Mouse (Mus musculus) retina, adult 2 months (tissue): ENCODE data around the gene Rab20.
"Not testable (repeated sequence)": the region's sequence is repeated elsewhere in the genome, so short reads cannot be mapped to it uniquely, and the experiment has no call there.

Source experiments
- DNase-seq: peaks from one replicate; pipeline ENCODE4 v3.0.0-alpha.2; 2012; ENCODE audit warnings: low read depth, low spot score

Gene Rab20

GRCm38 (mm10) chr8:11481876-11482275 is 3.4 kb upstream of the Rab20 start:
- no peak for DNase-seq

- DNase-seq: no peak
These were observed 1.1 kb upstream of the Rab20 start for GRCm38 (mm10) chr8:11479591-11479990.

- no peak for DNase-seq
These were observed 457 bp upstream of the Rab20 start for GRCm38 (mm10) chr8:11478807-11479527.

GRCm38 (mm10) chr8:11477178-11477553 is 1.3 kb downstream of the Rab20 start:
- DNase-seq: no peak

- no peak for DNase-seq
These were observed 2.0 kb downstream of the Rab20 start for GRCm38 (mm10) chr8:11476338-11477177.

GRCm38 (mm10) chr8:11475876-11476275 is 2.6 kb downstream of the Rab20 start:
- DNase-seq: no peak

GRCm38 (mm10) chr8:11475397-11475796 is 3.1 kb downstream of the Rab20 start:
- DNase-seq: no peak

- no peak for DNase-seq
These were observed 5.4 kb downstream of the Rab20 start for GRCm38 (mm10) chr8:11473072-11473471.

GRCm38 (mm10) chr8:11471309-11471708 is 7.2 kb downstream of the Rab20 start:
- DNase-seq: no peak

- DNase-seq: no peak
These were observed 7.8 kb downstream of the Rab20 start for GRCm38 (mm10) chr8:11470694-11471093.

GRCm38 (mm10) chr8:11469095-11469494 is 9.4 kb downstream of the Rab20 start:
- DNase-seq: no peak

- DNase-seq: not testable (repeated sequence)
These were observed 12.0 kb downstream of the Rab20 start for GRCm38 (mm10) chr8:11466528-11466927.

- DNase-seq: no peak
These were observed 12.9 kb downstream of the Rab20 start for GRCm38 (mm10) chr8:11465619-11466018.

- DNase-seq: no peak
These were observed 13.9 kb downstream of the Rab20 start for GRCm38 (mm10) chr8:11464707-11464964.

- DNase-seq: no peak
These were observed 14.4 kb downstream of the Rab20 start for GRCm38 (mm10) chr8:11463889-11464706.

- DNase-seq: no peak
These were observed 15.0 kb downstream of the Rab20 start for GRCm38 (mm10) chr8:11463541-11463888.

- DNase-seq: no peak
These were observed 15.9 kb downstream of the Rab20 start for GRCm38 (mm10) chr8:11462641-11463040.

- no peak for DNase-seq
These were observed 16.7 kb downstream of the Rab20 start for GRCm38 (mm10) chr8:11461847-11462246.

- DNase-seq: no peak
These were observed 17.6 kb downstream of the Rab20 start for GRCm38 (mm10) chr8:11460934-11461333.

- DNase-seq: no peak
These were observed 19.5 kb downstream of the Rab20 start for GRCm38 (mm10) chr8:11459016-11459415.

GRCm38 (mm10) chr8:11457981-11458836 is 20.3 kb downstream of the Rab20 start:
- DNase-seq: no peak

GRCm38 (mm10) chr8:11457278-11457677 is 21.2 kb downstream of the Rab20 start:
- no peak for DNase-seq
